Mouse (Mus musculus) ES-Bruce4 (cell line): ENCODE results near the gene Hmga1.

Source experiments
- CTCF ChIP-seq: IDR thresholded peaks from one replicate; pipeline ENCODE4 v1.8.1; 2011; ENCODE audit warnings: low read depth, low read length
- POLR2A ChIP-seq: IDR thresholded peaks from one replicate; pipeline ENCODE4 v1.8.1; 2011; ENCODE audit warnings: low read length; ENCODE audit not compliant: insufficient read depth

DNA sequence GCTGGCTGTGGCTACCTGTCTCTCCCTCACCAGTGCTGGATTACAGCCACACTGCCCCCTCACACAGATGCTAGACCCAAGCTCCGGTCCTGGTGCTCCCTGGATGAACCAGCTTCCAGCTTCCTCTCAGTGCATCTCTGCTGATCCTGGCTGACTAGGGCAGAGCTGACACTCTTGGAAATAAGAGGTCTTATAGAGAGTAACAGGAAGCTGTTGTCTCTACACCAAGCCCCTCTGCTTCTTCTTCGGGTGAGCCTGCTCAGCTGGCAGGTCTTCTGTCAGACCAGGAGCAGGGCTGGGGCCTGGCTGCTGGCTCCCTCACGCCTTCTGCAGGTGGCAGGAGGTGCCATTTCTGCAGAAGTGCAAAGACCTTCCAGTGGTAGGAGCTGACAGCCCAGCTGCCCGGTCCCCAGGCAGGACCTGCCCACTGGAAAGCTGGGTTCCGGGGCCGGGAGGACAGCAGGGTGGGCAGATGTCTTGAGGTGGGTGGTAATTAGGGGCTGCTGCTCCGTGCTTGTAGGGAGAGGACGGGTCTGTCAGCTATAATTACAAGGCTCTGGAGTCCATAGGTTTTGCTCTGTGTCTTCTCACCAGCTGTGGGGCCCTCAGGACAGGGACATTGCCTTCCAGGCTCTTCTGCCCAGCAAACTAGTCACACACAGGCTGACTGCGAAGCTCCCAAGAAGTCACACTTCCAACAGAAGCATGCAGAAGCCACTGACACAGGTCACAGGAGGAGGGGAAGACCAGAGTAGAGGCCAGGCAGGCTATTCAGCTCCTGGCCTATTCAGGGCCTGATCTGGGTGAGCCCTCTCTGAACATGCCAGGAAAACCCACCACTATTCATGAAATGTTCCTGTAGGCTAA lies 45.8 kb upstream of the Hmga1 start:
- TF ChIP-seq POLR2A = no peak
- no peak for TF ChIP-seq CTCF
